Mouse (Mus musculus) kidney, postnatal 4 days (tissue): ENCODE data around the gene Jmjd6.
"Not testable (repeated sequence)": the region's sequence is repeated elsewhere in the genome, so short reads cannot be mapped to it uniquely, and the experiment has no call there.

Experiments
- DNase-seq, 2 experiments: peaks; one replicate each; pipeline ENCODE4 v3.0.0; 2021; ENCODE audit warnings: mixed read lengths in 2 of 2

The Jmjd6 gene

DNA sequence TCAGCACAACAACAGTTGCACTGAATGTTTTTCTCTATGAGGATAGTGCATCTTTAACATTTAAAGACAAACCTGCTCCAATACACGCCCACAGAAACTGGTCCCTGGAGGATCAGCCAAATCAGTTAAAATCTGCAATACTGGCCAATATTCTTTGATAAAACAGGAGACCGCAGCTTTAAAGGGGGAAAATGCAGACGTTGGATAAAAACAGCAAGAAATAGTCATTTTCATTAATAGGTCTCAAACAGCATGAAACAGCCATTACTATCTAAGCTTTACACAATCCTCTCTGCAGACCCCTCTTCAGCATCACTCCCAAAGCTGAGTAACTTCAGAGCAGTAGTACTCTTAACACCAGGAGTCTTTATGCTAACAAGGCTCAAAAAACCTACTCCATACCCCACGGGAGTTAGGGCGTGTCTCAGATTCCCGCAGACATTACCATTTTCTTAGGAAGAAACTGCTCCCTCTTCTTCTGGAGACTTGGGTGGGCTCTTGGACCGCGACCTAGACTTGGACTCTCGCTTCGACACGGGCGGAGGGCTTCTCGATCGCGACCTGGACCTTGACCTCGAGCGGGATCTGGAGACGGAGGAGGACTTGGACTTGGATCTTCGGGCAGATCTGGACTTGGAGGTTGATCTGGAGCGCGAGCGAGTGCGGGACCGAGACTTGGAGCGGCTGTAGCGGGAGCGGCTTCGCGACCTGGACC, 8.5 kb upstream of the Jmjd6 start:
- DNase-seq: no peak

DNA sequence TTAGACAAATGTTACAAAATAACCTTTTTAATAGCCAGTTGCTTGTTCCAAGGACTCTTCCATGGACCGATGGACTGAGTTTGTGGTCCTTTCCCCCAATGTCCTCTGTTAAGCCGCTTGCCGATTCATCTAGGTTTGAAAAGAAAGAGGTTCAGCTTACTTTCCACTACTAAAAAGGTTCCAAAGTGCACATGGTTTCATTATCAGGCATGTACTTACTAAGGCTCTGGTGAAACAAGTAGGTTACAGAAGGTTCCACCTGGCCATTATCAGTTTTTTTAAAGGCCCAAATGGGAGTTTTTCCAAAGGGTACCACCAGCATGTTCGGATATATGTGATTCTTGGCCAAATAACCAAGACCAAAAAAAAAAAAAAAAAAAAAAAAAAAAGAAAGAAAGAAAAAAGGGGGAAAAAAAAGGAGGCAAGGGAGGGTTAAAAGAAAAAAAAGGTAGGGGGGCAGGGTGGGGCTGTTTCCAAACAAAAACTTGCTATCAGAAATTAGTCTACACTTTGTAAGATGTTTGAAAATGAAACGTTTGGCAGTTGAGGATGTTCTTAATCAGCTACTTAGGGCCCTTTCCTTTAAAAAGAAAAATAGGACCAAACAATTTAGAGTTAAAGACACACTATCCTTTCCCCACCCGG, 7.7 kb upstream of the Jmjd6 start:
- no peak for DNase-seq

DNA sequence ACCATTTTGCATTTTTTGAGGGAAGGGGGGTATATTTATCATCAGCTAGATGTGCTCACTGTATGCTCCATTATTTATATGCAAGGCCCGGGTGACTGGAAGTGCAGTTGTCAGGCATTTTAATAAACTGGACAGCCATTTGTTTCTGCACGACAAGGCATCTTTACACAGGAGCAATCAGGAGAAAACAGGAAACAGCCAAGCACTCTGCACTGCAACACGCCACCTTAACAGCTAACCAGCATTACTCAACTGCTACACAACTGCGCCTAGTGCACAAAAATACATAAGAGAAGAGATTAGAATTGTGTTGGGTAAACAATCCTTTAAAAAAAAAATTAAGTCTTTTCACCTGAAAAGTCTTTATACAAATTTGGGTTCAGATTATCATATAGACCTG, 6.8 kb upstream of the Jmjd6 start:
- DNase-seq: no peak

DNA sequence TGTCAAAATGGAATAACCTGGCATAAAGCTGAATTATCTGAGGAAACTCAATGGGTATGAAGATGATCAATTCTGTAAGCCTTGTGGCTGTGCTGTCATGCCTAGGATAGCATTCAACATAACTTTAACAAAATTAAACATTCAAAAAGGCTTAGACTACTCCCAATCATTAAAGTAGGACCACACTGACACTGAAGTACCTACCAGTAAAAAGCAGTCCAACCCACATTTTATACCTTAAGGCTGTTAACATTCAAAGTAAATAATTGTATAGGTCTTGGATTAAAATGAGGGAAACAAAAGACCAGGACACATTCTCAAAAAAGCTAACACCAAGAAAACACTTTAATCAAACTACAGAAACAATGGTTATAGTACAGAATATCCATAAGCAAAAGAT, 6.3 kb upstream of the Jmjd6 start:
- DNase-seq: no peak

DNA sequence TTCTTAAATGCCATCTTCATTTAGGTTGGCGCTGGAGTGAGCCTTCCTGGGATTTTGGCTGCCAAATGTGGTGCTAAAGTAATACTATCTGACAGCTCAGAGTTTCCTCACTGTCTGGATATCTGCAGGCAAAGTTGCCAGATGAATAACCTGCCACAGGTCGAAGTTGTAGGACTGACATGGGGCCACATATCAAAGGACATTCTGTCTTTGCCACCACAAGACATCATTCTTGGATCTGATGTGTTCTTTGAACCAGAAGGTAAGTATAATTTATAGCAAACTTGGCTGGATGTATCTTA, 5.6 kb upstream of the Jmjd6 start:
- not testable (repeated sequence) for DNase-seq

DNA sequence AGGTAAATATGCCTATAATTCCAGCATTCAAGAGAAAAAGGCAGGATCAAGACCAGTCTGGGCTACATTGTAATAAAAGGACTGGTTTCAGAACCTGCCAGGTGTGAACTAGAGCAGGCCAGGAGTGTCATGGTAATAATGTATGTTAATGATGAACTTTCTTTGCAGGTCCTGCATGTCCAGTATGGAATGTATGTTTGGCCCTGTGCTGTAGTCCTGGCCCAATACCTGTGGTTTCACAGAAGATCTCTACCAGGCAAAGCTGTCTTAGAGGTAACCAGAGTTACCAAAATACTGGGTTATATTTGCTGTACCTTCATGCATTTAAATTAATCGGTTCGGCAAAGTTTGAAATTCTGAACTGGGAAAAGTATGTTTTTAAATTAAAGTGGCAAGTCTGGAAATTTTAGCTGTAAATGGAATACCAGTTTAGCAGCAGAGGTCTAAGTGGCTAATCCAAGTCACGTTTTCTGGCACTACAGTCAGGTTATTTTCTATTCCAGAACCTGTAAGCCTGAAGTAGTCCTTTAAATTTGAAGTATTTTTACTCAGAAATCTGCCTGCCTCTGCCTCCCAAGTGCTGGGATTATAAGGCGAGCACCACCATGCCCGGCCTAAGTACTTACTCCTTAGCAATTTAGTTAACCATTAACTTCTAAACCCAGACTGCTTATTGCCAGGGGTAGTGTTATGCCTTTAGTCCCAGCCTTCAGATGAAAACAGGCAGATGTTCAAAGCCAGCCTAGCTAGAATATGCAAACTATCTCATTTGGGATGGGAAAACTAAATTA, 5.0 kb upstream of the Jmjd6 start:
- DNase-seq: no peak

DNA sequence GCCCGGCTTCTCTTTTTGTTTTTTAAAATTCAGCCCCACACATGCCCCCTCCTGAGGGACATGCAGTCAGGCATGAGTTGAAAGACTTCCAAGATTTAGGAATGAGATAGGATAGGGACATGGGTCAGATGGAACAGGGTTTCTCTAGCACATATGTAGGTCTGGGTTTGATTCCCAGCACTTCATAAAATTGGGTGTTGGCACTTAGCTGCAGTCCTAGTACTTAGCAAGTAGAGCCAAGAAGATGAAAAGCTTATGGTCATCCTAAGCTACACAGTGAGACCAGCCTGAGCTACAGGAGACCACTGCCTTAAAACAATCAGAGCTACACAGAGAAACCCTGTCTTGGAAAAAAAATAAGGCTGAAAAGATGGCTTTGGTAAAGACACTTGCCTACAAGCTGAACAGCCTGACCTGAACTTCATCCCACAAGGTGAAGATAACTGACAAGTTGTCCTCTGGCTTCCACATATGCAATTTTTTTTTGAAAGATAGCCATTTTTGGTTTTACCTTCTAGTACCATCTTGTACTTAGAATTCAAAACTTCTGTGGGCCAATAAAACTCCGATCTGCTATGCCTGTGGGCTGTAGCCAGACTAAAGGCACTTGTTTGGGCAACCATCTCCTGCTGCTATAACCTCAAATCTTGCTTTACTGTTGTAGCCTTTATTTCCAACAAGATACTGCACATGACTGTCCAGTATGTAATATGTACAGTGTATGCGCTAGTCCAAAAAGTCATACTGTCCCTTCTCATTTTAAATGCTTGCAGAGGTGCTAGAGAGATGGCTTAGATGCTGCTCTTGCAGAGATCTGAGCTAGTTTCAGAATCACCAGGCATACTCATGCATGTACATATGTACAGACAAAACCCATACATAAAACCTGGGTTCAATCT, 4.2 kb upstream of the Jmjd6 start:
- no peak for DNase-seq

DNA sequence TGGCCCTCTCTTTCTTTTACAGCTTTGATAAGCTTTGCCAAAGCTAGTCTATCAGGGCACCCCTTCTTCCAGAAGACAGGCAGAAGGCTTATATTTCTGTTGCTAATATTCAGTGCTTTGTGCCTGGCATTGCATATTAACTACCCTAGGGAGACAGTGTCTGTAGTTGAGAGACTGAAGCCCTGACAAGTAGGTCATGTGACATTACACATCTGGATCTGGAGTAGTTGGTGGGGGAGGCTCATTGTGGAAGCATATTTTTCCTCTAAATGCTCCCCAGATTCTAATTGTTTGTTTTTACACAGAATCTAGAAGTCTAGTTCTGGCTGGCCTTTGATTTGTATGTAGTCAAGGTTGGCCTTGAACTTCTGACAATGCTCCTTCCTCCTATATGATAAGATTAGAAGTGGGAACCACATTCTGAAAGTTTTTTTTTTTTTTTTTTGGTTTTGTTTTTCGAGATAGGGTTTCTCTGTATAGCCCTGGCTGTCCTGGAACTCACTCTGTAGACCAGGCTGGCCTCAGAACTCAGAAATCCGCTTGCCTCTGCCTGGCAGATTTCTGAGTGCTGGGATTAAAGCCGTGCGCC, 3.4 kb upstream of the Jmjd6 start:
- DNase-seq: no peak

DNA sequence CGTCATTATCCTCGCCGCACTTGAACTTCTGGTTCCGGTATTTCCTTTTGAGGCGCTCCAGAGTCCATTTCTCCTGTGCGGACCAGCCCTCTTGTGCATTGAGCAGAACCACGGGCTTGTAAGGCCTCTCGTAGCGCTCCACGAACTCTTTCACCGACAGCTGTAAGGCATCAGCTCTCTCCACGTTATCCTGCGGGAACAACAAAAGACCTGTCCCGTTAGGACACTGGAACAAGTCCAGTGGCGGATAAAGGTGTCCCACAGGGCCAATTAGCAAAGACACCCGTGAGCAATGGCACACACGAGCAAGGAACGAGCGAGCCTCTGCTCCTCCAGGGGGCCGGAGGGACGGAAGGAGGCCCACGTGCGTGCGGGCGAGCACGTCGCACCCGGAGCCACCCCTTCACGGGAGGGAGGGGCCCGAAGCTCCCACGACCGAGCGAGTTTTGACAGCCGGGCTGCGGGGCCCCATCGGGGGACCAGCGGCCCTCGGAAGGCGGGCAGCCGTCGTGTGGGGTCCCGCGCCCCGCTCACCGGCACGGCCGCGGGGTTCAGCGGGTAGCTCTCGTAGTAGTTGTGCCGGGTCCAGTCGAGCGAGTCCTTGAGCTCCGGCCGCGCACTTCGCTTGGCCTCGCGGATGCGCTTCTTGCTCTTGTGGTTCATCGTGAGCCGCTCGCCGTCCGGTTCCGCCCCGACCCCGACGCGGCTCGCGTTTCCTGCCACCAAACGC, 553 bp downstream of the Jmjd6 start:
- DNase-seq: peak; percentile 73 to 85

DNA sequence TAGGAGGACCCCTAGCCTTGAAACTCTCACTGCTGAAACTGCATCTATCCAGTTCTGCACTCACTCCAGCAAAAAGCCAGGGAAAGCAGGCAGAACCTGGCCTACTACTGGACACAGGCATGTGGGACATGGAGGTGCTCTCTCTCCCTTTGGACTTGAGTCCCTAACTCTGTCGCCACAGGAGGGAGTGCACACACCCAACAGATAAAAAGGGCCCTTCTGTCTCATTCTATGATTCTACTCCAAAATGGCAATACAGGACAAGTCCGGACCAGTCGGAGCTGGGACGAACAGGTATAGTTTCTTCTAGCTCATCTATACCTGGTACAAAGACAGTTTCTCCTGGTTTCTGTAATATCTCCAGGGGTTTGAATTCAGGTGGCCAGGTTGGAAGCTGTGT, 2.5 kb downstream of the Jmjd6 start:
- DNase-seq: no peak

DNA sequence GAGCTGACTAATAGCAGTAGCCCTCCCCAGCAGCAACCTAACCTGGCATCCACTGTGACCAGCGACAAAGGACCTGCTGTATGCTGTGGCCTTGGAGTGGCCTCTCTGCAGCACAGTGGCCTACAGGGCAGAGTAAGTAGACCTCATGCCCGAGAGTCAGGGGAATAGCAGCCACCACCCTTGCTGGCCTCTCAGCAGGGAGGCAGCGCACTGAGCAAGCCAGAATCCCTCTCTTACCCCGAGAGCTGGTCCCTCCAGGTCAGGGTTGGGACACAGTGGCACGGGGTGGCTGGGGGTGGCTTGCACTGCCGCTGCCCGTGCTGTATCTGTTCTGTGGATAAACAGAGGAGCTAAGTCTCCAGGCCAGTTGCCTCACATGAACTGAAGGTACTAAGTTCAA, 3.6 kb downstream of the Jmjd6 start:
- DNase-seq: no peak

DNA sequence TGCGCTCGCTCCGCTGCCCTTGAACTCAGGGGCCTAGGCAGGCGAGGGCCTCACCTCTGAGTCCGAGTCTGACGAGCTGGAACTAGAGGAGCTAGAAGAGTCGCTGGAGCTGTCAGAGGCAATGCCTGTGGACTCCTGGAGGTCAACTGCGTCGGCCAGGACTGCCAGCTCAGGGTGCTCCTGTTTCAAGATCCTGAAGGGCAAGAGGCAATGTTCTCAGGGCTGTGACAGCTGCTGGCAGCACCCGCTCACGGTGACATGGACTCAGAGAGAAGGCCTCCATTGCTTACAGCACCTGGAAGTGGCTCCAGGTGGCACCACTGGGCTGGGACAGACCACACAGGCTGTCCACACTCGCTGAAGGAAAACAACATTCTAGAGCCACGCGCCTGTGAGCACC, 4.3 kb downstream of the Jmjd6 start:
- peak; percentile 25 to 53 for DNase-seq

DNA sequence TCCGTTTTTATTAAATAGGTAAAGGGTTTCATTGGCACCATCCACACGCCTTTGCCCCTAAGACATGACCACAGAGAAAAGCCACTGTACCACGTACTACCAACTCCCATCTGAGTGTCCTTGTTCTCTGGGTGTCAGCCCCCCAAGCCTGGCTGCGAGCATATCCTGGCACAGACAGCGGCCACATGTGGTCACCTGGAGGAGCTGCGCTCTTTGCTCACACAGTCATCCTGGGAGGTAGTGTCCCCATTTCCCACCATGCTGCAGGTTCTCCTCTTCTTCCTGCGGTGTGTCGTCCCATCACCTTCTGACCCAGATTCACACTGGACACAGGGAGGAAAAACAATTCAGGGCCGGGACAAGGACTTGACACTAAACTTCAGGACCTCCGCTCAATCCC, 5.8 kb downstream of the Jmjd6 start:
- no peak for DNase-seq

DNA sequence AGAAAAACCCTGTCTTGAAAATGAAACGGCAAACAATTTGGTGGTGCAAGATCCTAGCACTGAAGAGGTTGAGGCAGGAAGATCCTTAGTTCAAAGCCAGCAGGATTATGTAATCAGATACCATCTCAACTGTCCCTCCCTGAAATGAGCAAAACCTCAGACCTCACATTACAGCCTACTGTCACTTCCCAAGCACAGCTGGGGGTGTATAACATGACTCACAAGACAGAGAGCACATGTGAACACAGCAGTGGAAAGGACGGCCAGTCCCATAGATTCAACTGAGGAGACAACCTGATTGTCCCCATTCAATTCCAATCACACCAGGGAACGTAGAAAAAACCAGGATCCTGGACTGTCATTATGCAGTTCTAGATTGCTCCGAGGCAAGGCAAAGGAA, 7.0 kb downstream of the Jmjd6 start:
- DNase-seq: no peak

DNA sequence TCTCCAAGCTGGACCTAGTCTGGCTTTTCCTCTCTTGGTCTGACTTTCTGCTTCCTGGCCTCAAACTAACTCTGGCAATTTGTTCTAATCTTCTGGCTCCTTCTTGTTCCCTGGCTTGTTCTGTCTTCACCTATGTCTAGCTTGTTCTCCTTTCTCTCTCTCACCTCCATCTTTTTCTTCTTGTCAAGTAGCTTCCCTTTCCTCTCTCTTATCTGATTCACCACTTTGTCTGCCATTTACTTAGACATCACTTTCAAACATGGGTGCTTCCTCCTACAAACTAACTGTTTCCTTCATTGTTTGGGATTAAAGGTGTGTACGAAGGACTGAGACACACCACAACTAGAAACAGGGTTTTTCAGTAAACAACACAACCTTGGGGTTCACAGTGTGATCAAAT, 8.3 kb downstream of the Jmjd6 start:
- no peak for DNase-seq

DNA sequence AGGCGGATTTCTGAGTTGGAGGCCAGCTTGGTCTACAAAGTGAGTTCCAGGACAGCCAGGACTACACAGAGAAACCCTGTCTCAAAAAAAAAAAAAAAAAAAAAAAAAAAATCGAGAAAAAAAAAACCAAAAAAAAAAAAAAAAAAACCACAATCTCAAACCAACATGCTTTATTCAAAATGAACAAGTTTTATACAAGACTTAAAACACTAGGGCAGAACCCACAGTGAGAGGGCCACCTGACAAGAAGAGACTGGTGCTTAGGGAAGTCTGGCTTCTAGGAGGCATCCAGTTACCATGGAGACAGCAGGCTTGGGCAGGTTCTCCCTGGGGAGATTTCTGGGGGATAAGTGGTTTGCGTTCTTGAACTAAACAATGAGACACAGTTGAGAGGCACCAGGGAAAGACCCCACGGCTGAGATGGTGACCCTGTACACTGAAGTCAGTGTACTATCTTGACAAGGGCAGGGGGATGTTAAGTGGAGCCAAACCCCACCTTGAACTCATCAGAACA, 11.0 kb downstream of the Jmjd6 start:
- no peak for DNase-seq

DNA sequence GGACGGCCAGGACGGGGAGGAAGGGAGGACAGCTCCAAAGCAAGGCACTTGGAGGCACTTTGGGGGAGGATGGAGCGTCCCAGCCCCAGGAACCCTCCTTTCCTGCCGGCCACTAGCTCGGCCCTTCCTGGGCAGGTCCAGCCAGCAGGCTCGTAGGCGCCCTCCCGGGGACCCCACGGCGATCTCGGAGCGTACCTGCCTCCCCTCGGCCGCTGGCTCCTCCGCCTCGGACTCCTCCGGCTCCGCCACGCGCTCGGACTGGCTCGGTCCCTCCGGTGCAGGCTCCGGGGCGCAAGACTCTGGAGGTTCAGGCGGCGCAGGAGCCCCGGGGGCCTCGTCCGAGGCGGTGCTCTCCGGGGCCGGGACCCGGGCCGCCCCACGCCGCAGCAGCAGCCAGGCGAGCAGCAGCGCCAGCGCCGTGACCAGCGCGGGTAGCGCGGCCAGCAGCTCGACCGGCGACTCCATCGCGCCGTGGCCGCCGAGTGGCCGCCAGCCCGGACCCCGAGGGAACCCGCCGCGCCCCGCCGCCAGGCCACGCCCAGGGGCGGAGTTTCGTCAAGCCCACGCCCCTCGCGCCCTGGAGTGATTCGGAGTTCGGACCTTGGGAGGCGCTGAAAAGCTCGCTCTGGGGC, 15.6 kb downstream of the Jmjd6 start, which contains the start of gene Mxra7:
TSS of gene Mxra7 (minus strand) at position 513 of the 632 bp plus-strand sequence.
- DNase-seq: peak; percentile 91 to 93

DNA sequence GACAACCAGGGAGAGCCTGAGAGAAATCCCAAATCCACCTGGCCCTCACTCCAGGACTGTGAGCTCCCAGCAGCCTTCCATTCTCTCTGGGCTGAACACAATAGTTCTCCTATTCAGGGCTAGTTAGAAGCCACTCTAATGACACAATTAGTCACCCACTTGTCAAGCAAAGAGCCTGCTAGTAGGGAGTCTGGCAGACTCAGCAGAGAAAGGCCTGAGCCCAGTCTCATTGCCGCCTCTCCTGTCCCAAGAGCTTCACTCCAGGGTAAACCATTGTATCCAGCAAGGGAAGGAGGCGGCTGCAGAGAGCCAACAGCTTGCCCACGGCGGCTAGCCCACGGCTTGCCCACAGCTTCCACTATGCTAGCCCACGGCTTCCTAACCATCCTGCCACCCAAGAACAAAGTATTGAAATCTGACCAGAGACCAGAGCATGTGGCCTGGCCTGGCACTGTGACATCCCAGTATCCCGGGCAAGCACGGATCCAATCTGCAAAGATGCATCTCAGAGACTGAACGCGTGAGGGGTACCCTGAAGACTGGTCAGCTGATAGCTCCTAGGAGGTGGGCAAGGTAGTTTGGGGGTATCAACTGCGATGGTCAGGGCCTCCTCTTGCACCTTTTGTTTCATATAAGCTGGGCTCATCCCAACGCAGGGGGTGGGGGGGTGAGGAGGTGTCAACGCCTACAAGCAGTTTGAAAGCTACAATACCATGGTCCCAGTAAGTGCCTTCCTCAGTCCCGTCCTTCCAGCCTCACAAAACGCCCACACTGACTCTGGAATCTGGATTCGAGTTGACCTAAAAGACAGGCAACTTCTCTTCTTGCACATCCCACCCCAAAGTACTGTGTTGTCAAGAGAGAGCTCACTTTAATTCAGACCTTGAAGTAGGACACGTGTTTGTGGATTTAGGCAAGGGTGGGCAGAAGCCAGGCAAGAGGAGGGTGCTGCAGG, 16.4 kb downstream of the Jmjd6 start:
- no peak for DNase-seq

DNA sequence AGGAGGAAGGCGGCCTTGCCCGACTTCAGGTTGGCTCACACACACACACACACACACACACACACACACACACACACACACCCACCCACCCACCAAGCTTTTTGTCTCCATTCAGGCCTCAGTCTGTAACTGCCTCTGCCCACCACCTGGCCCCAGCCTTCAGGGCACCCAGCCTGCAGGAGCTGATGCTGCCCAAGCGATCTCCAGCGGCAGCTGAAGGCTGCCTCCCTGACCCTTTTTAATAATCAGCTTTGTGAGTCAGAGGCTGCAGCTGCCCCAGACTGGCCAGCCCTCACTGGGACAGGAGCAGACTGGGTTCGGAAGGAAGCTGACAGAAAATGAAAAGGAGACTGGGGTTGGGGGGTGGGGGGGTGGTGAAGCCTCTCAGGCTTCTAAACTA, 18.0 kb downstream of the Jmjd6 start:
- DNase-seq: peak in 1 of 2 experiments; percentile 42

DNA sequence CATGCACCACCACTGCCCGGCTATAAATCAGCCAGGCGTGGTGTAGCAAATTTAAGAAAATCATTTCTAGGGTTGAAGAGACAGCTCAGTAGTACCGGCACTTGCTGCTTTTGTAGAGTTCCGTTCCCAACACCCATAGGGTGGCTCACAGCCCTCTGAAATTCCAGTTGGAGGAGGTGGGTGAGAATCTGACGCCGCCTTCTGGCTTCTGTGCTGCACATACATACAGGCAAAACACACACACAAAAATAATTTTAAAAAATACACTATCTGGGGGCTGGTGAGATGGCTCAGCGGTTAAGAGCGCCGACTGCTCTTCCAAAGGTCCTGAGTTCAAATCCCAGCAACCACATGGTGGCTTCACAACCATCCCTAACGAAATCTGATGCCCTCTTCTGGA, 19.4 kb downstream of the Jmjd6 start:
- DNase-seq: not testable (repeated sequence)
